Mouse (Mus musculus): ENCODE data around the gene Armh4. TPM values are rescaled to one million over a fixed set of nuclear protein-coding genes. Genes with fewer than 3 reads are reported as not detected.

The Armh4 gene
- polyA plus RNA-seq, 1 experiment from 2014 or later, result 10.0 TPM

GRCm38 (mm10) chr14:49719678-49720077 is 63.5 kb downstream of the Armh4 start:
- no peaks in the 10 kb centered on the region for H3K9me3 ChIP-seq (ENCODE audit: control insufficient read depth, low read length)
- no peak overlapping the region for H3K27ac ChIP-seq (replicated peaks; ENCODE audit: low read depth, low read length)
- no peak overlapping the region for H3K4me2 ChIP-seq (ENCODE audit: low read depth, severe bottlenecking)
- no peaks in the 10 kb centered on the region for H3K4me1 ChIP-seq (ENCODE audit: control insufficient read depth, insufficient read depth, low read length)
- H3K27me3 ChIP-seq (ENCODE audit: control insufficient read depth, insufficient read depth, low read length), result no peaks in the 10 kb centered on the region
- DNase-seq (ENCODE audit: low spot score) (no peak), ATAC-seq (ENCODE audit: insufficient number of reproducible peaks, low FRiP score, low TSS enrichment, low read depth) (no peak)
- H3K9ac ChIP-seq (ENCODE audit: low read length), result no peak overlapping the region
- H3K4me3 ChIP-seq (ENCODE audit: low read depth, low read length), result no peak overlapping the region
- H3K36me3 ChIP-seq (ENCODE audit: control insufficient read depth, insufficient read depth, low read length), result no peaks in the 10 kb centered on the region

- whole genome bisulfite sequencing, result 33% methylated on average over 3 of the region's 3 CpGs
- no peak overlapping the region for H3K27ac ChIP-seq (replicated peaks; ENCODE audit: low read depth, low read length)
- DNase-seq (ENCODE audit: low spot score) (no peak), ATAC-seq (ENCODE audit: insufficient number of reproducible peaks, low FRiP score, low TSS enrichment, low read depth) (no peak)
- no peak overlapping the region for H3K9ac ChIP-seq (ENCODE audit: low read length)
- no peak overlapping the region for H3K4me2 ChIP-seq (ENCODE audit: low read depth, severe bottlenecking)
- H3K4me1 ChIP-seq (ENCODE audit: control insufficient read depth, insufficient read depth, low read length), result no peaks in the 10 kb centered on the region
- H3K27me3 ChIP-seq (ENCODE audit: control insufficient read depth, insufficient read depth, low read length), result no peaks in the 10 kb centered on the region
- H3K4me3 ChIP-seq (ENCODE audit: low read depth, low read length), result no peak overlapping the region
- H3K36me3 ChIP-seq (ENCODE audit: control insufficient read depth, insufficient read depth, low read length), result no peaks in the 10 kb centered on the region
- H3K9me3 ChIP-seq (ENCODE audit: control insufficient read depth, low read length), result no peaks in the 10 kb centered on the region
These were observed 72.2 kb downstream of the Armh4 start for GRCm38 (mm10) chr14:49711016-49711415.

- no peak overlapping the region for H3K27ac ChIP-seq (replicated peaks; ENCODE audit: low read depth, low read length)
- 38% methylated on average over 3 of the region's 3 CpGs for WGBS
- H3K9me3 ChIP-seq (ENCODE audit: control insufficient read depth, low read length), result no peaks in the 10 kb centered on the region
- ATAC-seq (ENCODE audit: insufficient number of reproducible peaks, low FRiP score, low TSS enrichment, low read depth), result no peak
- no peak overlapping the region for H3K9ac ChIP-seq (ENCODE audit: low read length)
- H3K4me3 ChIP-seq (ENCODE audit: low read depth, low read length), result no peak overlapping the region
- H3K27me3 ChIP-seq (ENCODE audit: control insufficient read depth, insufficient read depth, low read length), result no peaks in the 10 kb centered on the region
- H3K4me1 ChIP-seq (ENCODE audit: control insufficient read depth, insufficient read depth, low read length), result peaks cover 4% of the 10 kb centered on the region; the same call in 1 of the 2 replicates
- peak; percentile 24 for DNase-seq (ENCODE audit: low spot score)
- no peak overlapping the region for H3K4me2 ChIP-seq (ENCODE audit: low read depth, severe bottlenecking)
- no peaks in the 10 kb centered on the region for H3K36me3 ChIP-seq (ENCODE audit: control insufficient read depth, insufficient read depth, low read length)
These were observed 79.6 kb downstream of the Armh4 start for GRCm38 (mm10) chr14:49703432-49704200.

- H3K4me2 ChIP-seq (ENCODE audit: low read depth, severe bottlenecking), result no peak overlapping the region
- H3K9me3 ChIP-seq (ENCODE audit: control insufficient read depth, low read length), result no peaks in the 10 kb centered on the region
- H3K27ac ChIP-seq (replicated peaks; ENCODE audit: low read depth, low read length), result no peak overlapping the region
- ATAC-seq (ENCODE audit: insufficient number of reproducible peaks, low FRiP score, low TSS enrichment, low read depth) (peak; percentile 67; the same call in 1 of the 2 replicates), DNase-seq (ENCODE audit: low spot score) (no peak)
- H3K36me3 ChIP-seq (ENCODE audit: control insufficient read depth, insufficient read depth, low read length), result no peaks in the 10 kb centered on the region
- no peak overlapping the region for H3K4me3 ChIP-seq (ENCODE audit: low read depth, low read length)
- H3K4me1 ChIP-seq (ENCODE audit: control insufficient read depth, insufficient read depth, low read length), result 0 out of 2 replicates have a peak, but pooled peaks cover 2% of the 10 kb centered on the region
- H3K9ac ChIP-seq (ENCODE audit: low read length), result no peak overlapping the region
- 52% methylated on average over 5 of the region's 5 CpGs for WGBS
- no peaks in the 10 kb centered on the region for H3K27me3 ChIP-seq (ENCODE audit: control insufficient read depth, insufficient read depth, low read length)
These were observed 103.5 kb downstream of the Armh4 start for GRCm38 (mm10) chr14:49679511-49680284.

- H3K27me3 ChIP-seq (ENCODE audit: control insufficient read depth, insufficient read depth, low read length), result no peaks in the 10 kb centered on the region
- no peaks in the 10 kb centered on the region for H3K4me1 ChIP-seq (ENCODE audit: control insufficient read depth, insufficient read depth, low read length)
- WGBS, result 36% methylated on average over 2 of the region's 2 CpGs
- no peak overlapping the region for H3K4me2 ChIP-seq (ENCODE audit: low read depth, severe bottlenecking)
- no peak overlapping the region for H3K27ac ChIP-seq (replicated peaks; ENCODE audit: low read depth, low read length)
- H3K9ac ChIP-seq (ENCODE audit: low read length), result no peak overlapping the region
- ATAC-seq (ENCODE audit: insufficient number of reproducible peaks, low FRiP score, low TSS enrichment, low read depth), result no peak
- peak; percentile 27 for DNase-seq (ENCODE audit: low spot score)
- H3K4me3 ChIP-seq (ENCODE audit: low read depth, low read length), result no peak overlapping the region
- no peaks in the 10 kb centered on the region for H3K36me3 ChIP-seq (ENCODE audit: control insufficient read depth, insufficient read depth, low read length)
- H3K9me3 ChIP-seq (ENCODE audit: control insufficient read depth, low read length), result no peaks in the 10 kb centered on the region
These were observed 106.6 kb downstream of the Armh4 start for GRCm38 (mm10) chr14:49676580-49676979.

GRCm38 (mm10) chr14:49660444-49660843 is 122.7 kb downstream of the Armh4 start:
- Histone ChIP-seq H3K27ac (replicated peaks; ENCODE audit: low read depth, low read length) (no peak overlapping the region), H3K9me3 (ENCODE audit: control insufficient read depth, low read length) (no peaks in the 10 kb centered on the region), H3K4me1 (ENCODE audit: control insufficient read depth, insufficient read depth, low read length) (no peaks in the 10 kb centered on the region), H3K4me3 (ENCODE audit: low read depth, low read length) (no peak overlapping the region), H3K27me3 (ENCODE audit: control insufficient read depth, insufficient read depth, low read length) (no peaks in the 10 kb centered on the region), H3K36me3 (ENCODE audit: control insufficient read depth, insufficient read depth, low read length) (no peaks in the 10 kb centered on the region), H3K9ac (ENCODE audit: low read length) (no peak overlapping the region), H3K4me2 (ENCODE audit: low read depth, severe bottlenecking) (no peak overlapping the region)
- ATAC-seq (ENCODE audit: insufficient number of reproducible peaks, low FRiP score, low TSS enrichment, low read depth), result no peak
- 57% methylated on average over 4 of the region's 4 CpGs for WGBS
- DNase-seq (ENCODE audit: low spot score), result no peak

GRCm38 (mm10) chr14:49649191-49649590 is 134.0 kb downstream of the Armh4 start:
- Histone ChIP-seq H3K4me1 (ENCODE audit: control insufficient read depth, insufficient read depth, low read length) (no peaks in the 10 kb centered on the region), H3K27ac (replicated peaks; ENCODE audit: low read depth, low read length) (no peak overlapping the region), H3K36me3 (ENCODE audit: control insufficient read depth, insufficient read depth, low read length) (no peaks in the 10 kb centered on the region), H3K9me3 (ENCODE audit: control insufficient read depth, low read length) (no peaks in the 10 kb centered on the region), H3K4me3 (ENCODE audit: low read depth, low read length) (no peak overlapping the region), H3K4me2 (ENCODE audit: low read depth, severe bottlenecking) (no peak overlapping the region), H3K9ac (ENCODE audit: low read length) (no peak overlapping the region), H3K27me3 (ENCODE audit: control insufficient read depth, insufficient read depth, low read length) (no peaks in the 10 kb centered on the region)
- 83% methylated on average over 1 of the region's 1 CpGs for WGBS
- ATAC-seq (ENCODE audit: insufficient number of reproducible peaks, low FRiP score, low TSS enrichment, low read depth) (no peak), DNase-seq (ENCODE audit: low spot score) (no peak)

GRCm38 (mm10) chr14:49637422-49637821 is 145.8 kb downstream of the Armh4 start:
- H3K9me3 ChIP-seq (ENCODE audit: control insufficient read depth, low read length), result no peaks in the 10 kb centered on the region
- H3K4me1 ChIP-seq (ENCODE audit: control insufficient read depth, insufficient read depth, low read length), result no peaks in the 10 kb centered on the region
- ATAC-seq (ENCODE audit: insufficient number of reproducible peaks, low FRiP score, low TSS enrichment, low read depth) (no peak), DNase-seq (ENCODE audit: low spot score) (no peak)
- H3K36me3 ChIP-seq (ENCODE audit: control insufficient read depth, insufficient read depth, low read length), result no peaks in the 10 kb centered on the region
- no peak overlapping the region for H3K4me3 ChIP-seq (ENCODE audit: low read depth, low read length)
- H3K4me2 ChIP-seq (ENCODE audit: low read depth, severe bottlenecking), result no peak overlapping the region
- 63% methylated on average over 1 of the region's 1 CpGs for WGBS
- no peak overlapping the region for H3K9ac ChIP-seq (ENCODE audit: low read length)
- no peaks in the 10 kb centered on the region for H3K27me3 ChIP-seq (ENCODE audit: control insufficient read depth, insufficient read depth, low read length)
- no peak overlapping the region for H3K27ac ChIP-seq (replicated peaks; ENCODE audit: low read depth, low read length)

Data from limb, embryonic 11.5 days (tissue).